Mouse (Mus musculus) embryonic facial prominence, embryonic 10.5 days (tissue): ENCODE data around the gene Ift22. TPM values are rescaled to one million over a fixed set of nuclear protein-coding genes. Genes with fewer than 3 reads are reported as not detected.

Experiments used
- DNase-seq: peaks from one replicate; pipeline ENCODE4 v3.0.0-alpha.2; 2017; ENCODE audit warnings: low spot score
- H3K27ac ChIP-seq: fragments of 300-500 bp; sonication (generic); replicated peaks from 2 replicates; pipeline ENCODE4 v1.5.1; 2016; ENCODE audit warnings: mild to moderate bottlenecking
- H3K27me3 ChIP-seq: fragments of 300-500 bp; sonication (generic); replicated peaks from 2 replicates; pipeline ENCODE4 v1.6.1; 2016; ENCODE audit warnings: low read depth, mild to moderate bottlenecking; ENCODE audit not compliant: poor library complexity, severe bottlenecking
- H3K36me3 ChIP-seq: fragments of 300-500 bp; sonication (generic); replicated peaks from 2 replicates; pipeline ENCODE4 v1.6.1; 2016; ENCODE audit warnings: mild to moderate bottlenecking, moderate library complexity
- H3K4me1 ChIP-seq: fragments of 300-500 bp; sonication (generic); 2 replicates; pipeline ENCODE4 v1.6.1; 2016
- H3K4me3 ChIP-seq: fragments of 300-500 bp; sonication (generic); 2 replicates; pipeline ENCODE4 v1.5.1; 2016; ENCODE audit warnings: mild to moderate bottlenecking, moderate library complexity
- H3K9me3 ChIP-seq: fragments of 300-500 bp; sonication (generic); 2 replicates; pipeline ENCODE4 v1.6.1; 2016; ENCODE audit warnings: mild to moderate bottlenecking
- WGBS: fragments of 180-500 bp; shearing (Covaris S2); methylation state at CpG from one replicate; pipeline ENCODE4 v1.1.7; 2016; 5-methylcytosine and 5-hydroxymethylcytosine counted together
- polyA plus RNA-seq: library from polyadenylated mRNA; unstranded; fragments of >200 nt; fragmentation: Nextera tagmentation; extraction: Ambion mirVana; gene quantifications from 2 replicates; pipeline ENCODE4 v1.2.1, GENCODE M21; 2016

Ift22 gene
- polyA plus RNA-seq, 1 experiment from 2014 or later, result 77.9 TPM

GRCm38 (mm10) chr5:136918655-136919472 lies 10.9 kb downstream of the Ift22 start:
- H3K4me1 ChIP-seq, result peaks cover 9% of the 10 kb centered on the region
- H3K27ac ChIP-seq, result peak overlapping the region; percentile 86
- WGBS, result 5% methylated on average over 38 of the region's 38 CpGs

GRCm38 (mm10) chr5:136919546-136920301 lies 11.8 kb downstream of the Ift22 start:
- peaks cover 9% of the 10 kb centered on the region for H3K4me1 ChIP-seq
- no peaks in the 10 kb centered on the region for H3K27me3 ChIP-seq
- peak overlapping the region; percentile 86 for H3K27ac ChIP-seq
- peak overlapping the region; percentile 74 for H3K4me3 ChIP-seq
- peak; percentile 21 for DNase-seq
- H3K9me3 ChIP-seq, result 0 out of 2 replicates have a peak, but pooled peaks cover 3% of the 10 kb centered on the region
- H3K36me3 ChIP-seq, result no peaks in the 10 kb centered on the region
- WGBS, result 25% methylated on average over 18 of the region's 18 CpGs

More at GRCm38 (mm10) chr5:136918655-136919472, 10.9 kb downstream of the Ift22 start:
- H3K36me3 ChIP-seq, result peaks cover 7% of the 10 kb centered on the region
- peak overlapping the region; percentile 74 for H3K4me3 ChIP-seq
- 0 out of 2 replicates have a peak, but pooled peaks cover 3% of the 10 kb centered on the region for H3K9me3 ChIP-seq
- no peaks in the 10 kb centered on the region for H3K27me3 ChIP-seq
- DNase-seq, result peak; percentile 82

DNA sequence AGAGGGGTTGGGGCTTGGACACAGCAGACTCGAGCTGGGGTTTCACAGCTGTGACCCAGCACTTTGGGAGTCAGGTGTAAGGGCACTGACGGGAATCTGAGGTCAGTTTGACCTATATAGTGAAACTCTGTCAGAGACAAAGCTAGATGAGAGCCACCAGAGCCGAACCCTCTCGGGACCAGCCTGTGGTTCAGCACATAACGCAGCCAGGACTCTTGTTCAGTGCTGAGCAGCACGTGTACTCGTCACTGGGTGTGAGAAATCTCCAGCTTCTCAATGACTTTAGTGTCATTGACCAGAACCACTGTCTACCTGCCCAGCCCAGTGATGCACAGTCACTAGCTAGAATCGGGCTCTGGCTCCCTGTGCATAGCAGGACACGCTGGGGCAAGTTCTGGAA lies 14.9 kb downstream of the Ift22 start:
- peaks cover 9% of the 10 kb centered on the region for H3K4me1 ChIP-seq
- H3K27ac ChIP-seq, result no peak overlapping the region
- no peak for DNase-seq
- H3K9me3 ChIP-seq, result 0 out of 2 replicates have a peak, but pooled peaks cover under 1% of the 10 kb centered on the region
- peaks cover 13% of the 10 kb centered on the region for H3K36me3 ChIP-seq
- 82% methylated on average over 9 of the region's 9 CpGs for WGBS
- no peak overlapping the region for H3K4me3 ChIP-seq
- H3K27me3 ChIP-seq, result no peaks in the 10 kb centered on the region

DNA sequence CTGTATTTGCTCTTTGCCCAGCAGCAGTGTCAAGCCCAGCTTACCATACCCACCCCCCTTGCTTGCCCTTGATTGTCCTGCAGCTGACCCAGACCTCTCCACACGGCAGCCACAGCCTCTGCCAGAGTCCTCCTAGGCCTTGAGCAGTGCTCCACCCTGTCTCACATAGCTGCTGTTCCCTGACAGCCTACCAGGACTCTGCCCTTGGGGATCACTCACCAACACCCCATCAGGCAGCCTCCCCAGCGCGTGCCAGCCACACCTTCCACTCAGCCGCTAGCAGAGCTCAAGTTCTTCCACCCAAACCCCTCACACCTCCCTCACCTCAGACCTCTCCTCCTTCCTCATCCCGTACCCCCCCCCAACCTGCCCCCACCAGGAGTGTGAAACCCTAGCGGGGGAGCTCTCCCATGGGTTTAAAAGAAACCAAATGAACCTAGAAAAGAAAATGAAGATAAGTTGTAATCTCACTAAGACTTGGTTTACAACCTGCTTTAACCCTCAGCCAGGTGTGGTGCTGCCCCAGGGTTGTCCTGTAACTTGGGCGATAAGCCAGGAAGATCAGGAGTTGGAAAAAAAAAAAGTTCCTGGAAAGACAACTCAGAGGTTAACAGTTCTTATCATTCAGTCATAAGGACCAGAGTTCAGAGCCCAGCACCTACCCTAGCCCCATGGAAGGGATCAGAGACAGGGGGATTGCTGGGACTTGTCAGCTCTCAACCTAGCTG lies 16.0 kb downstream of the Ift22 start:
- DNase-seq, result no peak
- Histone ChIP-seq H3K4me1 (peaks cover 9% of the 10 kb centered on the region), H3K4me3 (no peak overlapping the region), H3K36me3 (peaks cover 13% of the 10 kb centered on the region), H3K27ac (no peak overlapping the region), H3K9me3 (no peaks in the 10 kb centered on the region), H3K27me3 (no peaks in the 10 kb centered on the region)
- WGBS, result 74% methylated on average over 7 of the region's 7 CpGs

DNA sequence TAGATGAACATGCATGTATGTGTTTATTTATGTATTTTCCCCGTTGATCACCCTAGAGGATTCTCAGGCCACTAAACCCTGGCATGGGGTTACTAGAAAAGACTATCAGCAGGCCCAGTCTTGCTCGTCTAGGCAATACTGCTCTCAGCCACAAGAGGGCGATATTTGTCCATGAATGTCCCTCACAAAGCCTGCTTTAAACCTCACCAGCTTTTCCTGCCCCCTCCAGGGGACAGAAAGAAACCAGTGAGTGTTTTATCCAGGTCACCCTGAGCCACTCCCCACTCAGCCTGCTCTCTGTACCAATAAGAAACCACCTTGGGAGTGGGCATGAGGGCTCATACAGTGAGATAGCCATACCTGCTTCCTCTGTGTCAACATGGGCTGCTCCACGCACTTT lies 21.1 kb downstream of the Ift22 start:
- Histone ChIP-seq H3K4me1 (peaks cover 5% of the 10 kb centered on the region), H3K36me3 (peaks cover 13% of the 10 kb centered on the region), H3K4me3 (no peak overlapping the region), H3K9me3 (no peaks in the 10 kb centered on the region), H3K27ac (peak overlapping the region; percentile 79), H3K27me3 (no peaks in the 10 kb centered on the region)
- peak; percentile 89 for DNase-seq
- 21% methylated on average over 4 of the region's 4 CpGs for WGBS

GRCm38 (mm10) chr5:136931896-136932295 lies 23.9 kb downstream of the Ift22 start:
- Histone ChIP-seq H3K27me3 (no peaks in the 10 kb centered on the region), H3K36me3 (0 out of 2 replicates have a peak, but pooled peaks cover 4% of the 10 kb centered on the region), H3K27ac (no peak overlapping the region), H3K4me1 (peaks cover 5% of the 10 kb centered on the region), H3K9me3 (no peaks in the 10 kb centered on the region), H3K4me3 (no peak overlapping the region)
- DNase-seq, result no peak
- 87% methylated on average over 14 of the region's 14 CpGs for WGBS

- Histone ChIP-seq H3K27me3 (no peaks in the 10 kb centered on the region), H3K4me1 (peaks cover 5% of the 10 kb centered on the region), H3K36me3 (no peaks in the 10 kb centered on the region), H3K9me3 (no peaks in the 10 kb centered on the region), H3K4me3 (no peak overlapping the region), H3K27ac (no peak overlapping the region)
- 83% methylated on average over 5 of the region's 5 CpGs for WGBS
- DNase-seq, result no peak
Observed at GRCm38 (mm10) chr5:136932956-136933355, 25.0 kb downstream of the Ift22 start.

DNA sequence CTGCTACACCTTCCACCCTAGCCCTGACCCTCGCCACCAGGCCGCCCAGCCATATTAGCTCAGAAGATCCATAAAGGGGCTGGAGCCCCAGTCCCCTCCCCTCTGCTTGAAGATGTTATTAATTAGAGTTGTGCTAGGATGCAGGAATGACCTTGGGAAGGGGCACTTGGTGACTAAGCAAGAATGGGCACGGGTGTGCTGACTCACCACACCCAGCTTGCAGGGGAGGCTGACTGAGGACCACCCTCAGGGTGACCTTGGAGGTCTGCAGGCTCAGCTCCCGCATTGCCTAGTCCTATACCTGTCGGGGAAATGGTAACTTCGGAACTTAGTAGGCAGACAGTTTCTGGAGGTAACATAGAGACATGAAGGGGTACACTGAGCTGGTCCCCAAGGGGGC lies 26.0 kb downstream of the Ift22 start:
- no peak overlapping the region for H3K27ac ChIP-seq
- 80% methylated on average over 6 of the region's 6 CpGs for WGBS
- no peaks in the 10 kb centered on the region for H3K36me3 ChIP-seq
- DNase-seq, result no peak
- H3K4me1 ChIP-seq, result peaks cover 5% of the 10 kb centered on the region
- no peak overlapping the region for H3K4me3 ChIP-seq
- no peaks in the 10 kb centered on the region for H3K9me3 ChIP-seq
- H3K27me3 ChIP-seq, result no peaks in the 10 kb centered on the region

DNA sequence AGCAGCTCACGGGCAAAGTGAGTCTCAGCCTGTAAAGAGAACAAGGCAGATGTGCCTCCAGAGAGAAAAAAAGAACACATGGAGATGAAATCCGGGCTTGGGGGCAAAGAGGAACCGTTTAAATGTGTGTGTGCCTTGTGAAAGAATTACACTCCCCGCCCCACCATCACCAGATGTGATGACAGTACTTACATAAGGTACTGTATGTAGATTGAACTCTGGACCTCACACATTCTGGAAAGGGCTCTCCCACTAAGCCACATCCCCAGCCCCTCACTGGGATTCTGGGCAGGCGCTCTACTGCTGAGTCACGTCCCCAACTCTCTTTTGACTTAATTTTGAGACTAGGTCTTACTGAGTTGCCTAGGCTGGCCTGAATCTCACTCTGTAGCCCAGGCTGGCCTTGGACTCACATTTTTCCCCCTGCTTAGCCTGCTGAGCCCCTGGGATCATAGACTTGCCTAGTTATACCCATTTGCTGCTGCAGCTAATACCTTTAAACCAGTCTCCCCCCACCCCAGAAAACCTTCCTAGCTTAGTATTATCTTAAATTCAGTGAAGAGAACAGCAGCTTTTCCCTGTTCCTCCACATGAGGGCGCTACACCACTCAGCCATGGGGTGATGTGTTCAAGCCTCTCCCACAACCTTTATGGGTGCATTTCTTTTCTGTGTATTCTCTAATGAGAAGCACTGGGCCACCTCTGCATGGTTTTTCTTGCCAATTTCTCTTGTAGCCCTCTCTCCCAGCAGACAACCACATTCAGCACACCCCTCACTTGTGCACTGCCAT lies 28.1 kb downstream of the Ift22 start:
- Histone ChIP-seq H3K9me3 (no peaks in the 10 kb centered on the region), H3K27ac (no peak overlapping the region), H3K27me3 (no peaks in the 10 kb centered on the region), H3K4me1 (no peaks in the 10 kb centered on the region), H3K4me3 (no peak overlapping the region), H3K36me3 (no peaks in the 10 kb centered on the region)
- WGBS, result 73% methylated on average over 7 of the region's 7 CpGs
- DNase-seq, result no peak

DNA sequence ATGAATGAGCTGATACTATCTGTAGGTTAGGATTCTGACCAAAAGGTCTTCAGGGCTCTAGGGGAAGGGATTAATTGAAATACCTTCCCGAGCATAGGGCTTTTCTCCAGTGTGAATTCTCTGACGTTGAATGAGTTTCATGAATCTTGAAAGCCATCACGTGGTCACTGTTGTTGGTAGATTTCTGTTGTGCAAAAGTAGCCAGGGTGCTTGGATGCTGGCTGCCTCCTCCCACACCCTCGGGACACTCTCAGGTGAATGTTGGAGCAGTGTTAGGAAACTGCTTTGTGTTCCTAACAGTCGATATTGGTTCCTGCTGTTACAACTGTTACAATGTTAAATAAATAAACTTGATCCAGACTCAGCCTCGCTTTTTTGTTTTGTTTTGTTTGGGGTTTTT lies 28.8 kb downstream of the Ift22 start:
- Histone ChIP-seq H3K27me3 (no peaks in the 10 kb centered on the region), H3K4me1 (no peaks in the 10 kb centered on the region), H3K36me3 (no peaks in the 10 kb centered on the region), H3K9me3 (no peaks in the 10 kb centered on the region), H3K27ac (no peak overlapping the region), H3K4me3 (no peak overlapping the region)
- no peak for DNase-seq
- WGBS, result 85% methylated on average over 6 of the region's 6 CpGs

DNA sequence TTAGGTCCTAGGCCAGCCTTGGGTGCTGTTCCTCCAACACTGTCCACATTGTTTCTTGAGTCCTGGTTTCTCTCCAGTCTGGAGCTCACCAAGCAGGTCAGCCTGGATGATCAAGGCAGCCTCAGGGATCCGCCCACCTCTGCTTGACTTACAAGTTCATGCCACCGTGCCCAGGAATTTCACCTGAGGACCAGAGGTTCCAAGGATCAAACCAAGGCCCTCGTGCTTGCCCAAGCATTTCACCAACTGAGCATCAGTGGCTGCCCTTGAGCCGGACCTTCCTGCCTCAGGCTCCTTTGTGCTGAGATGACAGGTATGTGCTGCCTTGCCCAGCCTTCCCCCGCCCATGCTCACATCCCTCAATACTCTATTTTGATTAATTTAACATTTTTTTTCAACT lies 29.7 kb downstream of the Ift22 start:
- peaks cover 2% of the 10 kb centered on the region; the same call in 1 of the 2 replicates for H3K4me1 ChIP-seq
- DNase-seq, result no peak
- WGBS, result 90% methylated on average over 5 of the region's 5 CpGs
- H3K27ac ChIP-seq, result no peak overlapping the region
- no peaks in the 10 kb centered on the region for H3K9me3 ChIP-seq
- no peaks in the 10 kb centered on the region for H3K27me3 ChIP-seq
- H3K36me3 ChIP-seq, result no peaks in the 10 kb centered on the region
- no peak overlapping the region for H3K4me3 ChIP-seq

GRCm38 (mm10) chr5:136939284-136939683 lies 31.3 kb downstream of the Ift22 start:
- Histone ChIP-seq H3K4me1 (peaks cover 7% of the 10 kb centered on the region; the same call in 1 of the 2 replicates), H3K4me3 (no peak overlapping the region), H3K27ac (no peak overlapping the region), H3K27me3 (no peaks in the 10 kb centered on the region), H3K9me3 (no peaks in the 10 kb centered on the region), H3K36me3 (no peaks in the 10 kb centered on the region)
- no peak for DNase-seq
- 64% methylated on average over 7 of the region's 7 CpGs for WGBS
